Mouse (Mus musculus) MEL (cell line): ENCODE data around the gene Alox8. TPM values are rescaled to one million over a fixed set of nuclear protein-coding genes. Genes with fewer than 3 reads are reported as not detected.
A peak's percentile ranks its signal among the peaks of the same experiment; 100 is the strongest.

ENCODE experiments used
- DNase-seq: peaks from one replicate; pipeline ENCODE4 v3.0.0; 2011; ENCODE audit warnings: low read depth, low spot score
- H3K27ac ChIP-seq: 2 replicates; pipeline ENCODE4 v1.5.1; 2012; ENCODE audit warnings: low read depth, mild to moderate bottlenecking, control low read depth, low read length, moderate library complexity; ENCODE audit not compliant: control insufficient read depth
- H3K27me3 ChIP-seq, 2 experiments: fragments of 150-350 bp in 1 of 2; sonication (generic) in 1 of 2; 2 replicates each; pipeline ENCODE4 v1.6.1; 2012; ENCODE audit warnings: low read length in 2 of 2, mild to moderate bottlenecking in 2 of 2, improper control_type of control experiment in 1 of 2, moderate library complexity in 1 of 2; ENCODE audit not compliant: insufficient read depth in 2 of 2, control insufficient read depth in 1 of 2
- H3K36me3 ChIP-seq, 2 experiments: 2 replicates each; pipeline ENCODE4 v1.6.1; 2012 to 2014; ENCODE audit warnings: low read length in 2 of 2, improper control_type of control experiment in 1 of 2, inconsistent platforms in 1 of 2, mild to moderate bottlenecking in 1 of 2; ENCODE audit not compliant: insufficient read depth in 2 of 2, control insufficient read depth in 1 of 2
- H3K4me1 ChIP-seq, 2 experiments: fragments of 150-350 bp in 1 of 2; sonication (generic) in 1 of 2; 2 replicates each; pipeline ENCODE4 v1.6.1; 2012; ENCODE audit warnings: low read length in 2 of 2, improper control_type of control experiment in 1 of 2, mild to moderate bottlenecking in 1 of 2; ENCODE audit not compliant: insufficient read depth in 2 of 2, control insufficient read depth in 1 of 2
- H3K4me3 ChIP-seq, 2 experiments: fragments of 150-350 bp in 1 of 2; sonication (generic) in 1 of 2; 2 replicates each; pipeline ENCODE4 v1.5.1; 2012; ENCODE audit warnings: low read depth in 2 of 2, low read length in 2 of 2, mild to moderate bottlenecking in 2 of 2, moderate library complexity in 2 of 2, control low read depth in 1 of 2, improper control_type of control experiment in 1 of 2; ENCODE audit not compliant: control insufficient read depth in 1 of 2, insufficient read depth in 1 of 2
- H3K79me2 ChIP-seq: 2 replicates; pipeline ENCODE4 v1.6.1; 2012; ENCODE audit warnings: mild to moderate bottlenecking, low read length, moderate library complexity; ENCODE audit not compliant: control insufficient read depth, poor library complexity, insufficient read depth
- H3K9ac ChIP-seq: 2 replicates; pipeline ENCODE4 v1.6.1; 2012; ENCODE audit warnings: low read depth, mild to moderate bottlenecking, control low read depth, low read length, moderate library complexity; ENCODE audit not compliant: control insufficient read depth, poor library complexity, severe bottlenecking
- H3K9me3 ChIP-seq: fragments of 150-350 bp; sonication (generic); replicated peaks from 2 replicates; pipeline ENCODE4 v1.6.1; 2012; ENCODE audit warnings: mild to moderate bottlenecking, low read length, improper control_type of control experiment, moderate library complexity; ENCODE audit not compliant: insufficient read depth
- BHLHE40 ChIP-seq: IDR thresholded peaks from 2 replicates; pipeline ENCODE4 v1.6.1; 2012; ENCODE audit warnings: low read depth, mild to moderate bottlenecking, inconsistent platforms, low read length, improper control_type of control experiment, borderline replicate concordance
- CTCF ChIP-seq, 3 experiments: IDR thresholded peaks in 2 of 3; conservative IDR thresholded peaks in 1 of 3; 2 replicates each; pipeline ENCODE4 v1.5.1; 2011 to 2012; ENCODE audit warnings: low read length in 3 of 3, low read depth in 2 of 3, mild to moderate bottlenecking in 2 of 3, improper control_type of control experiment in 1 of 3, inconsistent platforms in 1 of 3, mixed read lengths in 1 of 3, moderate library complexity in 1 of 3; ENCODE audit not compliant: control insufficient read depth in 1 of 3, insufficient read depth in 1 of 3, poor library complexity in 1 of 3, severe bottlenecking in 1 of 3
- E2F4 ChIP-seq: IDR thresholded peaks from 2 replicates; pipeline ENCODE4 v1.6.1; 2011; ENCODE audit warnings: low read depth, low read length, improper control_type of control experiment, borderline replicate concordance
- ELF1 ChIP-seq: IDR thresholded peaks from 2 replicates; pipeline ENCODE4 v1.6.1; 2014; ENCODE audit warnings: low read depth, mild to moderate bottlenecking, inconsistent platforms, low read length, improper control_type of control experiment, moderate library complexity
- ETS1 ChIP-seq: IDR thresholded peaks from 2 replicates; pipeline ENCODE4 v1.6.1; 2012; ENCODE audit warnings: low read depth, mild to moderate bottlenecking, inconsistent platforms, low read length, improper control_type of control experiment, moderate library complexity
- GATA1 ChIP-seq: IDR thresholded peaks from 2 replicates; pipeline ENCODE4 v1.6.1; 2011; ENCODE audit warnings: low read depth, low read length, improper control_type of control experiment
- JUND ChIP-seq: IDR thresholded peaks from 2 replicates; pipeline ENCODE4 v1.6.1; 2011; ENCODE audit warnings: low read depth, mild to moderate bottlenecking, improper control_type of control experiment, low read length
- MAFK ChIP-seq: IDR thresholded peaks from 2 replicates; pipeline ENCODE4 v1.6.1; 2011; ENCODE audit warnings: low read depth, mild to moderate bottlenecking, low read length, improper control_type of control experiment, borderline replicate concordance
- MAZ ChIP-seq: IDR thresholded peaks from 2 replicates; pipeline ENCODE4 v1.6.1; 2012; ENCODE audit warnings: low read depth, mild to moderate bottlenecking, inconsistent platforms, low read length, improper control_type of control experiment
- MYB ChIP-seq: IDR thresholded peaks from 2 replicates; pipeline ENCODE4 v1.6.1; 2011; ENCODE audit warnings: mild to moderate bottlenecking, low read depth, low read length, improper control_type of control experiment
- MYC ChIP-seq: IDR thresholded peaks from 2 replicates; pipeline ENCODE4 v1.6.1; 2011; ENCODE audit warnings: low read depth, mild to moderate bottlenecking, low read length, improper control_type of control experiment, moderate library complexity
- NELFE ChIP-seq: IDR thresholded peaks from 2 replicates; pipeline ENCODE4 v1.6.1; 2011; ENCODE audit warnings: low read depth, low read length, improper control_type of control experiment
- POLR2AphosphoS5 ChIP-seq: IDR thresholded peaks from 2 replicates; pipeline ENCODE4 v1.6.1; 2012; ENCODE audit warnings: low read depth, borderline replicate concordance, mild to moderate bottlenecking, inconsistent platforms, low read length, moderate library complexity, mixed read lengths
- RAD21 ChIP-seq: IDR thresholded peaks from 2 replicates; pipeline ENCODE4 v1.6.1; 2011; ENCODE audit warnings: mild to moderate bottlenecking, low read depth, low read length, improper control_type of control experiment
- SIN3A ChIP-seq: IDR thresholded peaks from 2 replicates; pipeline ENCODE4 v1.6.1; 2012; ENCODE audit warnings: low read length, improper control_type of control experiment, inconsistent platforms
- SMC3 ChIP-seq: IDR thresholded peaks from 2 replicates; pipeline ENCODE4 v1.6.1; 2011; ENCODE audit warnings: low read depth, low read length, improper control_type of control experiment
- TBP ChIP-seq: IDR thresholded peaks from 2 replicates; pipeline ENCODE4 v1.8.0; 2011; ENCODE audit warnings: low read depth, low read length, improper control_type of control experiment
- TCF12 ChIP-seq: IDR thresholded peaks from 2 replicates; pipeline ENCODE4 v1.6.1; 2014; ENCODE audit warnings: low read depth, mild to moderate bottlenecking, inconsistent platforms, low read length, improper control_type of control experiment, moderate library complexity
- UBTF ChIP-seq: IDR thresholded peaks from 2 replicates; pipeline ENCODE4 v1.6.1; 2012; ENCODE audit warnings: low read depth, mild to moderate bottlenecking, inconsistent platforms, low read length, improper control_type of control experiment, moderate library complexity, borderline replicate concordance; ENCODE audit not compliant: insufficient read depth
- USF1 ChIP-seq: IDR thresholded peaks from 2 replicates; pipeline ENCODE4 v1.6.1; 2014; ENCODE audit warnings: low read depth, mild to moderate bottlenecking, inconsistent platforms, low read length, improper control_type of control experiment, moderate library complexity
- USF2 ChIP-seq, 2 experiments: IDR thresholded peaks; 2 replicates each; pipeline ENCODE4 v1.6.1; 2011 to 2012; ENCODE audit warnings: improper control_type of control experiment in 2 of 2, low read length in 2 of 2, borderline replicate concordance in 1 of 2, inconsistent platforms in 1 of 2, low read depth in 1 of 2, mild to moderate bottlenecking in 1 of 2; ENCODE audit not compliant: insufficient read depth in 1 of 2
- ZC3H11A ChIP-seq: IDR thresholded peaks from 2 replicates; pipeline ENCODE4 v1.6.1; 2012; ENCODE audit warnings: low read depth, mild to moderate bottlenecking, inconsistent platforms, low read length, improper control_type of control experiment
- ZKSCAN1 ChIP-seq: IDR thresholded peaks from 2 replicates; pipeline ENCODE4 v1.6.1; 2012; ENCODE audit warnings: low read depth, mild to moderate bottlenecking, inconsistent platforms, low read length, improper control_type of control experiment, moderate library complexity
- ZMIZ1 ChIP-seq: IDR thresholded peaks from 2 replicates; pipeline ENCODE4 v1.6.1; 2012; ENCODE audit warnings: low read depth, mild to moderate bottlenecking, inconsistent platforms, low read length, improper control_type of control experiment, moderate library complexity
- ZNF384 ChIP-seq: IDR thresholded peaks from 2 replicates; pipeline ENCODE4 v1.6.1; 2012; ENCODE audit warnings: low read depth, mild to moderate bottlenecking, inconsistent platforms, low read length, improper control_type of control experiment
- polyA plus RNA-seq, 2 experiments: library from polyadenylated mRNA; stranded (reverse) in 1 of 2; unstranded in 1 of 2; fragments of >175 nt in 1 of 2; fragments of >200 nt in 1 of 2; gene quantifications; 2 replicates each; pipeline versions ENCODE4 v1.2.1 to v1.2.4; 2012; ENCODE audit warnings: low replicate concordance in 2 of 2, low read depth in 1 of 2; ENCODE audit not compliant: insufficient read length in 2 of 2, insufficient read depth in 1 of 2, missing spikeins in 1 of 2
- total RNA-seq: library from RNA; depleted of rRNA; stranded (reverse); fragments of 300-350 nt; gene quantifications from 2 replicates; pipeline ENCODE4 v1.2.3, GENCODE M21; 2012

The Alox8 gene
- total and polyA plus RNA-seq, 3 experiments, result 0.07 to 0.31 TPM; not detected in 1

- Histone ChIP-seq H3K27me3 (peaks cover 0 to 3% of the 10 kb centered on the region in 2 experiments; a peak in 3 of 4 replicates), H3K36me3 (no peaks in the 10 kb centered on the region), H3K4me3 (no peak overlapping the region), H3K9me3 (no peaks in the 10 kb centered on the region), H3K9ac (no peak overlapping the region), H3K27ac (no peak overlapping the region), H3K4me1 (no peaks in the 10 kb centered on the region), H3K79me2 (no peaks in the 10 kb centered on the region)
- TF ChIP-seq ELF1 (no peak), TCF12 (no peak), USF1 (no peak), UBTF (no peak), POLR2AphosphoS5 (no peak), MYB (no peak), MAFK (no peak), GATA1 (no peak), NELFE (no peak), ETS1 (no peak), E2F4 (no peak), BHLHE40 (no peak), SIN3A (no peak), MYC (no peak), TBP (no peak), ZMIZ1 (no peak), JUND (no peak), USF2 (IDR thresholded peaks at IDR 0.05; ENCODE audit: borderline replicate concordance in 1 of 2, insufficient read depth in 1 of 2, low read depth in 1 of 2, low read length in 2 of 2) (no peak), ZKSCAN1 (no peak), ZC3H11A (no peak)
- no peak for DNase-seq
Measured at GRCm38 (mm10) chr11:69233141-69233540, 35.5 kb upstream of the Alox8 start.

DNA sequence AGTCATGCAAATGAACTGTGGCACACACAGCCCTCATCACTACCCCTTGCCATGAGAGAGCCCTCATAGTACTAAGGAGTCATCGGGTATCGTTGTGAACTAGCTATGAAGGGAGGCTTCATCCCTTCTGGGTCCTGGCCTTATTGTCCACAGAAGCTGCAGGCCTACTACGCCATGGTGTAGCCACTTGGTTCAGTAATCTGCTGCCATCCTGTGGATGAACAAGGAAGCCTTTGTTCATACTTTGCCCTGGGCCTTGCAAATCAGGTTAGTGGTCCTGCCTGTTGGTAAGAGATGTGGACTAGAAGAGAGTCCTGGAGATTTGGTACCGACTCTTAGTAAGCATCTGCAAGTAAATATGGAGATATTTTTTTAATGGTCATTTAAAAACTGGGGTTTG, 32.8 kb upstream of the Alox8 start:
- peak; percentile 32 for DNase-seq
- peaks cover 0 to 3% of the 10 kb centered on the region in 2 experiments for H3K27me3 ChIP-seq

More for the DNA sequence above, 32.8 kb upstream of the Alox8 start:
- TF ChIP-seq MAZ (no peak), CTCF (IDR thresholded peaks at IDR 0.05 in 2 of 3, conservative IDR thresholded peaks at IDR 0.05 in 1 of 3; ENCODE audit: control insufficient read depth in 1 of 3, insufficient read depth in 1 of 3, low read depth in 2 of 3, low read length in 3 of 3, poor library complexity in 1 of 3, severe bottlenecking in 1 of 3) (peak in 1 of 3 experiments; percentile 40; a peak in 2 of 6 replicates), JUND (no peak), SIN3A (no peak), ELF1 (no peak), ZNF384 (no peak), UBTF (no peak), RAD21 (peak; percentile 30), SMC3 (0 out of 2 replicates have a peak, but pooled peaks have one; percentile 27)
- Histone ChIP-seq H3K4me1 (no peaks in the 10 kb centered on the region), H3K4me3 (no peak overlapping the region), H3K9ac (no peak overlapping the region), H3K36me3 (no peaks in the 10 kb centered on the region), H3K9me3 (no peaks in the 10 kb centered on the region), H3K79me2 (no peaks in the 10 kb centered on the region), H3K27ac (no peak overlapping the region)
